Mouse (Mus musculus) testis, postnatal 14 days (tissue): Measurements from ENCODE around the gene Rmnd5a.
"Not testable (repeated sequence)": the region's sequence is repeated elsewhere in the genome, so short reads cannot be mapped to it uniquely, and the experiment has no call there.

Source experiments
- DNase-seq: peaks from one replicate; pipeline ENCODE4 v3.0.0; 2021; ENCODE audit warnings: low spot score

Rmnd5a gene

DNA sequence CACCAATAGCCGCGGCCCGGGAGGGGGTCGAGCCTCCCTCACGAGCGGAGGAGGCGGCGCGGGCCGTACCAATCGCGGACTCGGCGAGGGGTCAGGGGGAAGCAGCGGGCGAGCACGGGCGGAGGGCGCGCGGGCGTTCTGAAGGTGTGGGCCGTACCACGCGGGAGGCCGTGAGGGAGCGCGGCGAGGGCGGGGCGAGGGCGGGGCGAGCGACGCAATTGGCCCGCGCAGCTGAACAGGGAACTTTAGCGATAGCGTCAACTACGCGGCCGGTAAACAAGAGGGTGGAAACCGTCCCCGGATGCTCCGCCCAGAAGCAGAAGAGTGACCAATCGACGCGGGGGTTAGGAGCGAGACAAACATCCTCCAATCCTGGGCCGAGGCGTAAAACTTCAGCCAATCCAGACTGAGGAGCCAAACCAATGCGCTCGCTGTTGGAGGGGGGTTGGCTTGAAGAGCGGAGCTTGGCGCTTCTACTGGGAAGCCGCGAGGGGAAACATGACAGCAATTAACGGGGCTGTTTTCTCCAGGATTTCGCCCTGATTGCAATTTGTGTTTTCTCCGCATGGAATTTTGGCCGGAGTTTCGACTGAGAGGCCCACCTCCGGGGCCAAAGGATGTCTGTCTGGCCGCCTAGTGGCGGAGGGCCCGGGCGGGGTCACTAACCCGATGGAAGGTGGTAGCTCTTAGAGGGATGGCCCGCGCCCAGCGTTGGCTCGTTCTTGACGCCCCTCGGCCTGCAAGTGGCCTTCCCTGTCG, at the start of gene Rmnd5a:
Rmnd5a (minus strand) TSS at position 146 of the 759 bp plus-strand sequence.
- DNase-seq = peak; percentile 99

DNA sequence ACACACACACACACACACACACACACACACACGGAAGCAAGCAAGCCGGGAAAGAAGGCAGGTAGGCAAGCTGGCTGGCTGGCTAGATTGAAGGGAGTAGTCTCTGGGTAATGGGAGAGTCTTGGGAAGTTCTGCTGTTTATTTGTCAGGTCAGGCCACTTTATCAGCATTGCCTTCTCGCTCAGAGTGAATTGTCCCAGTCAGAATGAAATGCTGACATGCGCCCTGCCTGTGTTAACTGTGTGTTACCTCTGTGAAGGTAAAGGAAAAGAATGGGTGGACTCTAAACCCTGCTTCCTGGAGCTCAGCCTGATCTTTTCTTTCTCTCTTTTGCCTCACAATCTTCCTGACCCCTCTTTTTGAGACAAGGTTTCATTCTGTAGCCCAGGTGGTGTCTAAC, 47.5 kb upstream of the Rmnd5a start:
- DNase-seq = no peak

DNA sequence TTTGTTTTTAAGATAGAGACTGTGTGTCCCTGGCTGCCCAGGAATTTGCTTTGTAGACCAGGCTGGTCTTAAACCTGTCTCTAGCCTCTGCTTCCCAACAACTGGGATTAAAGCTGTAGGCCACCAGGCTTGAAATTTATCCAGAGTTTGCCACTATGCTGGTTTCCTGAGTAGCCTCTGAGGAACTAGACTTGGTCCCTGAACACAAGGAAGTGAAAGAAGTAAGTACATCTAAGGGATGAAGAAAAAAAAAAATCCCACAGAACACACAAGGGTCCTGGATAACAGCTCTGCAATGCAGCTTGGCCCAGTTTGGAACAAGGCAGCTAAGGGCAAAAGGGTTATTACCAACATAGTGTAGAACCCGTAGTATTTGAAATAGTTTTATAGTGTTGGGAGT, 46.4 kb upstream of the Rmnd5a start:
- DNase-seq = no peak

DNA sequence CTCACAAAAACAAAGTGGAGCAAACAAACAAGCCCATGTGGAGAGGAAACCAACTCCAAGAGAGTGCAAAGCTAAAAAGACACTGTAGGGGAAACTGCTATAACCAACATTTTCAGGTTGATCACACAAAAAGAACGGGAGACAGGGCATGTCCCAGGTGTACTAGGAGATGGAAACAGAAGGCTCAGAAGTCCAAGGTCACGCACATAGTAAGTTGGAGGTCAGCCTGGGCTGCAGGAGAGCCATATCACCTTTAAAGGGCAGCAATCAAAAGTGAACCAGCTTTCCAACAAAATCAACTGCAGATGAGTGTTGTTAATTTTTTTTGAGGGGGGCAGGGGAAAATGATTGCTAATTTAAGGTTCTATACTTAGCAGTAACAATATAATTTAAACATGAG, 45.8 kb upstream of the Rmnd5a start:
- DNase-seq = no peak

DNA sequence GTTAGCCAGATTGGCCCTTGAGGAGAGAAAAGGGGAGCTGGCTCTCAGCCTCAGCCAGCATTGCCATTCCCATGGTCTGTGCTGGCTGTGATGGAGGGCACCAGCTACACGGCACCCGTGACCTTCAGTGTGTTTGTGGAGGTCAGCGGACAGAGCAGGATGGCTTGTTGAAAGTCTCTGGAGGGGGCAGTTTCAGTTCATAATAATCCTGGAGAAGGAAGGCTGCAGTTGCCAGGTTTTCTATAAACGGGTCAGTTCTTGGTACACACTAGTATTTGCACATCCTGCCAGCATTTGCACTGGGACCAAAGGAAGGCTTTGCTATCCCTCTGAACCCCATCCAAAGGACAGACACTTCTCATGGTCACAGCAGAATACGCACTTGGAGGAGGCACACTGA, 44.8 kb upstream of the Rmnd5a start:
- DNase-seq = no peak

DNA sequence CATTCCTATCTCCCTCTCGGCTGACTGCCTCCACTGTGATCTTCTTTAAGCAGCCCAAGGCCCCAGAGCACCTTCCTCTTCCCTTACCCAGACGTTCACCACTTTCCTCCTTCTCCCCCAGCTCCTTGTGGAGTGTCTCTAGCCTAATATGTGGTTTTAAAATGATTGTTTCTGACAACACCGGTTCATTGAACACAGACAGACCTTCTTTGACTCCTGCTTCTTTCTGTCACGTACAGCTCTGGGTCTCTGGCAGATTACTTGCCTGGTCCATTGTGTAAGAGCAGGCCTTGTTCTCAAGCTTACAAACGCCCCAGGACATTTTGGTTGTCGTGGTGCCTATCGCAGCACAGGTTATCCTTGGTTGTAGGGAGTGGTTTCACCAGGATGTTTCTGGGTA, 40.7 kb upstream of the Rmnd5a start:
- DNase-seq = no peak

DNA sequence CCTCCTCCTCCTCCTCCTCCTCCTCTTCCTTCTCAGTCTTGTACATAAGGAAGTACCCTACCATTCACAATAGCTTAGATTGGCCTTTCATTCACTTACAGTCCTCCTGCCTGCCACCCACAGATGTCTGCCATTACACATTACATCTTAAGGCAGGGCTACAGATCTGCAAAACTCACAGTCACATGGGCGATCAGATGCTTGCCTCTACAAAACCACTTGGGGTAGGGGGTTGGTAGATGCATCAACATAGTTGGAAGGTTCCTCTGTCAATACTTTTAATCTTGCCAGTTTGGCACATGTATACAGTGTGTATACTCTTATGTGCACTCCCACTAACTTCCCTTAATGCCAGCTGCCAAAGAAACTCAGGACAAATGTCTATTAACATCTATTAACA, 39.7 kb upstream of the Rmnd5a start:
- no peak for DNase-seq

DNA sequence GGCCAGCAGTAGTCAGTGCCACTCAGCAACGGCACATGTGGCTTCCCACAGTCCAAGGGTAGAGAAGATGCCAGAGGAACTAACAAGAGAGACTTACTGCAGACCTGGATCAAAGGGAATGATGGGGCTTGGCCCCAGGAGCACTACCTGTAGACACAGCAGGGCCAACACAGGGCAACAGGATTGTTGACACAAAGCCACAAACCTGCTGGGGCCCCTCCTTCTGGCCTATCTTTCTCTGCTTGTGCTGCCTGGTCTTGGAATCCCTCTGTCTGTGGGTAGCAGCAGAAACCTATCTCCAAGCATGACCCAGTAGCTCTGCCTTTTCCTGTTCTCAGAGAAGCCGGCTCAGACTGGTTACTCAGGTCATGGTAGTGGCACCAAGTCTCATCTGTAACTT, 39.2 kb upstream of the Rmnd5a start:
- DNase-seq = not testable (repeated sequence)

DNA sequence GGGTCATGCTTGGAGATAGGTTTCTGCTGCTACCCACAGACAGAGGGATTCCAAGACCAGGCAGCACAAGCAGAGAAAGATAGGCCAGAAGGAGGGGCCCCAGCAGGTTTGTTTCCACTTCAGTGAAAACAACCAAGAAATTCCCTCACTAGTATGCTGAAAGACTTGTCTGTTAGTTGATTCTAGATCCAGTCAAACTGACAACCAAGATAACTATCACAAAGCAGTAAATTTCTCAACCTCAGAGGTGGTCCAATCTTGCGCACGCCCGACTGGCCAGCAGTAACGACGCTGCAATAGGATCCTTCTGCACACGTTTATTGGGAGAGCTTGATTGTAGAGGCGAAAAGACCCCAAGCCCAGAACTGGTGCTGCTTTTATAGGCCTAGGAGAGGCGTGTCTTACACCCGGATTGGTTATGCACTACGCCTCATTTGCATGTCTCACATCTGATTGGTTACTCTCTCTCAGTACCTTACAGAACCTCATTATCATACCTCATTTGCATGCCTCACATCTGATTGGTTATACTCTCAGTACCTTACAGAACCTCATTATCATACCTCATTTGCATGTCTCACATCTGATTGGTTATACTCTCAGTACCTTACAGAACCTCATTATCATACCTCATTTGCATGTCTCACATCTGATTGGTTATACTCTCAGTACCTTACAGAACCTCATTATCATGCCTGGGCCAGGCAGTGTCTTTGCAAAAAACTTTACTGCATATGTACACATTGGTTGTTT, 38.6 kb upstream of the Rmnd5a start:
- DNase-seq = not testable (repeated sequence)

DNA sequence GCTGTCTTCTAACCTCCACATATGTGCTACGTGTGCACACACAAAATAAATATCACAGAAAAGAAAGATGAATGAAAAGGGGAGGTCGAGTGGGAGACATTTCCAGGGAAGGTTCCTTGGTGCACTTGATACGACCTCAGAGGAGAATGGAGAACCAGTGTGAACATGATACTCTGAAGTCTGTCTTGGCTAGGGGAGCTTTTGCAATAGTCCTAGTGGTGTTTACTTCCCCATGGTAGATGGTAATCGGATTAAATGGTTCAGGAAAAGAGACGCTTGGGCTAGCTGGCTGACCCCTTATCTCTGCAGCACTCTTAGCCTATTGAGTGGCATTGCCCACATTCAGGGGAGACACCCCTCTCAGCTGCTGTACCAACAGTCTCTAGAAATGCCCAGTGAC, 36.3 kb upstream of the Rmnd5a start:
- DNase-seq = no peak

DNA sequence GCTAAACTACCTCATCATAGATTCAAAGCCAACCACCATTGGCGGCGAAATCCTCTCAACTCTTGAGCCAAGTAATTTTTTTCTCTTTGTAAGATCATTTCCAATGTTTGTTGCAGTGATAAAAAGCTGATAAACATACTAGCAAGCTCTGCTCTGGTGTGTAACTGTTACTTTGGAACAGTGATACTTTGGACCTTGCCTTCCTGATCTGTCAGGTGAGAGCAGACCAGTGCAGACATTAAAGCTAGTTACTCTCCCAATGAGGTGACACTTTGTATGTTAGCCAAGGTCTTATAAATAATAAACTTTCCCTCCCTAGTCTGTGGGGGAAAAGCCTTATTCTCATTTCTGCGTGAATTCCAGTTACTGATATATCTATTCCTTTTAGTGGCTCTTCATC, 35.2 kb upstream of the Rmnd5a start:
- no peak for DNase-seq

DNA sequence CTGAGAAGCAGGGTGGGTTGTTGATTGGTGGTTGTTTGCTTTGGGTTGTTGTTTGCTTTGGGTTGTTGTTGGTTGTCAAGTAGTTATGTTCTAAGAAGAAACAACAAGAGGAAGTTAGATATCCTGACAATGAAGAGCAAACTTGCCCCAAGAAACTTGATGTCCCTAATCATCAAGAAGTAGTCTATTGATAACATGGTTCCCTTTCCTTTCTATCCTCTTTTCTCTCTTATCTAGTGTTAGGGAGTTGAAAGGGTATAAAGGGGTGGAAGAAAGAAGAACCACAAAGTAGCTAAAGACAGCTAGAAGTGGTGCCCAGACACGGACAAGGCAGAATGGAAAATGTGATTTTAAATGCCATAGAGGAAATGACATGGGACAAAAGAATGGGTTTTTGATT, 32.3 kb upstream of the Rmnd5a start:
- no peak for DNase-seq

DNA sequence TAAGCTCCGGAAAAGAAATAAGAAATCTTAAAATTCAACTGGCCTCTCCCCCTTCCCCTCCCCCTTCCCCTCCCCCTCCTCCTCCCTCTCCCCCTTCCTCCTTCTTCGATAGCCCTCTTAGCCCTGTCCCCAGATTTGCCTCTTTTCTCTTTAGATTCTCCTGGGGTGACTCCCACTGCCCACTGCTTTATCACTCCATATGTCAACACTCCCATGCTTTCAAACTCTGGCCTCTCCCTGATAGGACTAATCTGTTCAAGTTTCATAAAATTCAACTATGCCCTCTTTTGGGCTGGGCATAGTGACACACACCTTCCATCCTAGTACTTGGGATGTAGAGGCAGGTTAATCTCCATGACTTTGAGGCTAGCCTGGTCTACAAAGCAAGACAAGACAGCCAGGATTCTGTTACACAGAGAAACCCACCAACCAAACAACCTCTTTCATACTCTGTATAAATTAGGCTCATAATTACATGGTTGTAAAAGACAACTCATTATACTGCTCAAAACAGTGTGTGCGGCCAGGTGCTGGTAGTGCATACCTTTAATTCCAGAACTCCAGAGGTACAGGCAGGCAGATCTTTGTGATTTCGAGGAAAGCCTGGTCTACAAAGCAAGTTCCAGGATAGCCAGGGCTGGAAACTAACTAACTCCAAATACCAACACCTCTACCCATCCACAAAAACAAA, 31.5 kb upstream of the Rmnd5a start:
- DNase-seq = no peak

DNA sequence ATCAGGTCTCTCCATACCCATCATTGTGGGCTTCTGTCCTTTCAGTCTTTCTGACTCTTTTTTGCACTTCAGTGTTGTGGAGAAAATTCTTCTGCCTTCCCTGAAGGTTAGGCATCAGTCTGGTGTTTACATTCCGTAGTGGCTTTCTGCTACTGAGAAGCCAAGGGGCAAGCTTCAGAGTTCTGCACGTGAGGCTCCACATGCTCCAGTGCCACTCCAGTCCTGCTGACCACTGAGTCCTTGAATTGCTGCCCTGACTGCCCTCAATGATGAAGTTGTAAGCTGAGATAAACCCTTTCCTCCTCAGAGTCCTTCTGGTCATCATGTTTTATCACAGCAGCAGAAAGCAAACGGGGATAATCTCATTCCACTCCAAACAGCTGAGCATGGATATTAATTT, 28.9 kb upstream of the Rmnd5a start:
- DNase-seq = no peak

DNA sequence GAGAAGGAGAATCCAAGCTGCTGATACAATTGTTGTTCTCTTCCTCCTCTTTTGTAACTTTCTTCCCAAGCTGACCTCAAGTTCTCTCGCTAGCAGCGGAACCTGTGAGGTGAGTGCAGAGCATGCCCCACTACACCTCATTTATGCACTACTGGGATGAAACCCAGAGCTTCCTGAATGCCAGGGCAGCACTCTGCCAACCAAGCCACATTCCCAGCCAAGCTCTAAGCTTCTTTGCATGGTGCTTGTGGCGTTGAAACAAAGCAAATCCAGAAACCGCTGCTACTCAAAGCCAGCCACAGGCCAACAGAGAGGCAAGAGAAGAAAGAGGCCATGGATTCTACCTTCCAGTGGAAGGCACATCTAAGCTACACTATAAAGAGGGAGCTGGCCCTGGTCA, 27.3 kb upstream of the Rmnd5a start:
- no peak for DNase-seq

DNA sequence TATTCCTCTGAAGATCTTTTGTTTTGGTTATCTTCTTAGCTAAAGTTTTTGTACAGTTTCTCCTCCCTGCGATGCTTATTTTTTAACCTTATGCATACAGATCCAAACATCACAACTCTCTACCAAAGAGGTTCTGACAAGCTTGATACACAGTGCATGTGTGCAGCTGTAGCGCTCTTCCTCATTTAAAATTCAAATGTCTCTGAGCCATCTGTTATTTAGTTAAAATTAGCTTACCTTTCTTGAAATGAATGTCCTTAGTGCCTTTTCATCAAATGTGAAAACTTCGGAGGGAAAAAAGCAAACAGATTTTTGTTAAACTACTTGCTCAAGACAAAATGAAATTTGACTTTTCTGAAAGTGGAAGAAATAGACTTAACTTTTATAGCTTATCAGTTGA, 24.7 kb upstream of the Rmnd5a start:
- no peak for DNase-seq

DNA sequence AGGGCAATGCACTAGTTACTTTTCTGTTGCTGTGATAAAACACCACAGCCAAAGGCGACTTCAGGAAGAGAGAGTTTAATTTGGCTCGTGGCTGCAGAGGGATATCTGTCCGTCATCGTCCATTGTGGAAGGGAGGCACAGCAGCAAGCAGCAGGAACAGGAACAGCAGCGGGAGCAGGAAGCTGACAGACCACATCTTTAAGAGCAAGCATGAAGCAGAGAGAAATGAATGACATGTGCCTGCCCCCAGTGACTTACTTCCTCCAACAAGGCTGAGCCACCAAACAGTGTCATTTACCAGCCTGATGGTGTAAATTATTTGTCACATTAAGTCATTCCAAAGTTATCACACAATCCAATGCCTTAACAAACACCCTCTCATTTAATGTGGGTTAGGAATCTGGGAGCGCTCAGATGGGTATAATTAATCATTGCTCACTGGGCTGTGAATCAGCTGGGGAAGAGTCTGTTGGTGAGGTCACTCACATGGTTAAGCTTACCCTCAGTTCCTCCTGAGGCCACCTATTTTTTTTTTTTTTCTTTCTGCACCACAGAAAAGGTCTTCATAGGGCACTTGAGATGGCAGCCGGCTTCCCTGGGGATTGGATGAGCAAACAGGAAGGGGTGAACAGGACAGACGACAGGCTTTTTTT, 17.6 kb upstream of the Rmnd5a start:
- no peak for DNase-seq

DNA sequence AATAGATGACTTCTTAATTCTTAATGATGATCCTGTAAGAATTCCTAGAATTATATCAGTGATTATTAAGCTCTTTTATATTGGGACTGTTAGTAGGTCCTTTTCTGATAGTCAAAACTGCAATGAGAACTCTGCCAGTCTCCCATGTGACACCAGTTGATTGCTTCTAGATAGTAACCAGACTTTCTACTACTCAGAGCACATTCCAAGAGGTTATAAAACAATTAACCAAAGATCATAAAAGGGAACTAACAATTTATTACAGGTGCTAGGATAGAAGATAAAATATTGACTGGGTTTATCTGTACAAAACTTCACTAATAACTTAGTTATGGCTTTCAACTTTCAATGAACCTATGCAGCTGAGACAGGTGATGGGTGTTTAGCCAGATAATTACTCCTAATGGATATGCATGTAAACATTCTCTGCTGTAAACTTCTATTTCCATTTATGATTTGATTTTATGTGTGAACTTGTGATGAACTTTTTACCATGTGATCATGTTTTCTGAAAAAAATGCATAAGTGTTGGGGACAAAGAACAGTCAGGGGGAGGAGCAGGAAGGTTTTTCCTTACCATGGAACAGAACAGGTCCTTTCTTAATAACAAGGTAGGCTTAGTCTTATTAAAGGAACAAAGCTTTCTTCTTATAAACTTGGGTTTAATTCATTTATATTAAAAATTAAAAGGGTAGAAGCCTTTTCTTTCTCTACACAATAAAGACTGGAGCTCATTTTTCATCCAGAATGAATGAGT, 13.7 kb upstream of the Rmnd5a start:
- not testable (repeated sequence) for DNase-seq

DNA sequence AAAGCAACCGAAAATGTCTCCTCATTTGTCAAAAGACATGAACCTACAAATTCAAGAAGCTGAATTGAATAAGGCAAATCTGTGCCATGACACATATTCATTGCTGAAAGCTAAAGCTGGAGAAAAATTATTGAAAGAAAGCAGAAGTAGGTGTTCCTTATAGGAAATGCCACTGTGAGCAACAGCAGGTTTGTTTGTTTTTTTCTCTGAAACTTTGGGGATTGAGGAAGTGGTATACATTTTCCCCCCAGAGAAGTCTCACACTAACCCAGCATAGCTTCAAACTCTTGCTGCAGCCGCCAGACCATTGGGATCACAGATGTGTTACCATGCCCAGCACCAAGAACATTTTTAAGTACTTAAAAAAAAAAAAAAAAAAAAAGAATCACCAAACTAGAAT, 12.4 kb upstream of the Rmnd5a start:
- no peak for DNase-seq

DNA sequence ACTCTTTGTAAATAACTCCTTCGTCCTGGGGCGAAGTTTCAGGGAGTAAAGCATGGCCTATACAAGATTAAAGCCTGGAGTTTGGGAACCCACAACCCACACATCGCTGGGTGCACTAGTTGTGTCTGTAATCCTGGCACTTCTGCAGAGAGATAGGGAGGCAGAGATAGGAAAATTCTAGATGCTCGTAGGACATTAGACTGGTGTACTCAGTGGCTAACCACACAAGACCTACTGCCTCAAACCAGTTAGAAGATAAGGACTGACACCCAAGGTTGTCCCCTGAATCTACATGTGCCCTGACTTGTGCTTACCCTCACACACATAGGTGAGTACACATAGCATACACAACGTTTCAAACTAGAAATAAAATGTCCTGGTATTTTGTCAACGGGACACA, 5.1 kb upstream of the Rmnd5a start:
- DNase-seq = no peak

DNA sequence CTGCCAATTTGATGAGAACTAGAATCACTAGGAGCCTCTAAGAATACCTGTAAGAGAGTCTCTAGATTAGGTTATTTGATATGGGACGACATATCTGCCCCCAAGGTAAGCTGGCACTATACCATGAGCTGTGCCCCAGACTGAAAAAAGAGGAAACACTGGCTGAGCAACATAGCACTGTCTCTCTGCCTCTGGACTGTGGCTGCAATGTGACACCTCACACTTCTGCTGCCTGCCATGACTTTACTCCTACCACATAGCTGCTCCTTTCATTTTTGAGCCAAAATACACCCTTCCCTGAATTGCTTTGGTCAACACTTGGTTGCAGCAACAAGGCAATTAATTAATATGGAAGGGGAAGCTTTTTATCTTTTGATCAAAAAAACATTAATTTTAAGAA, 4.3 kb upstream of the Rmnd5a start:
- DNase-seq = no peak

DNA sequence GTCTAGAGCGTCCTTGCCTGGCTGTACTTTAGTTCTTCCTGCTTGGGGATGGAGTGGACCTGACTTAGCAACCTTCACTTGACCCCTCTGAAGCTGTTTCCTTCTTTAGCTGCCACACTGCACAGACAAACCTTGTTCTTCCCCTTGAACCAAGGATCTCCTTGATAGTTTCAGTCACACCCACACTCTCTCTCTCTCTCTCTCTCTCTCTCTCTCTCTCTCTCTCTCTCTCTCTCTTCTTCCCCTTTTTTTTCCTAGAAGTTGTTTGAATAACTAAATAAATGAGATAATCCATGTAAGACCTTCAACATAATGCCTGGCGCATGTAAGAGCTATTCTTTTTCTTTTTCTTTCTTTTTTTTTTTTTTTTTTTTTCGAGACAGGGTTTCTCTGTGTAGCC, 1.7 kb upstream of the Rmnd5a start:
- no peak for DNase-seq
